Mouse (Mus musculus) thymus, adult 2 months (tissue): ENCODE measurements around the gene Map1s. TPM values are rescaled to one million over a fixed set of nuclear protein-coding genes. Genes with fewer than 3 reads are reported as not detected.

Experiments
- DNase-seq: peaks from one replicate; pipeline ENCODE4 v3.0.0; 2021
- H3K27ac ChIP-seq: fragments of 200-500 bp; 2 replicates; pipeline ENCODE4 v1.5.1; 2012; ENCODE audit warnings: low read length, control low read depth; ENCODE audit not compliant: control insufficient read depth, insufficient read depth
- H3K27me3 ChIP-seq: fragments of 200-500 bp; 2 replicates; pipeline ENCODE4 v1.6.1; 2012; ENCODE audit warnings: mild to moderate bottlenecking, low read length, moderate library complexity, mixed read lengths; ENCODE audit not compliant: control insufficient read depth, insufficient read depth
- H3K36me3 ChIP-seq: fragments of 200-500 bp; 2 replicates; pipeline ENCODE4 v1.6.1; 2012; ENCODE audit warnings: mild to moderate bottlenecking, low read length, moderate library complexity; ENCODE audit not compliant: control insufficient read depth, insufficient read depth
- H3K4me1 ChIP-seq: fragments of 200-500 bp; replicated peaks from 2 replicates; pipeline ENCODE4 v1.6.1; 2012; ENCODE audit warnings: low read length; ENCODE audit not compliant: control insufficient read depth, insufficient read depth
- H3K4me3 ChIP-seq: fragments of 200-500 bp; 2 replicates; pipeline ENCODE4 v1.5.1; 2012; ENCODE audit warnings: mild to moderate bottlenecking, low read length, control low read depth, moderate library complexity; ENCODE audit not compliant: control insufficient read depth, insufficient read depth
- CTCF ChIP-seq: fragments of 200-500 bp; IDR thresholded peaks from 2 replicates; pipeline ENCODE4 v1.5.1; 2012; ENCODE audit warnings: mild to moderate bottlenecking, control low read depth, low read length, moderate library complexity, borderline replicate concordance; ENCODE audit not compliant: control insufficient read depth, poor library complexity, insufficient read depth; ENCODE audit errors: extremely low read depth
- POLR2A ChIP-seq: fragments of 200-500 bp; IDR thresholded peaks from 2 replicates; pipeline ENCODE4 v1.6.1; 2012; ENCODE audit warnings: mild to moderate bottlenecking, low read length, control low read depth, moderate library complexity; ENCODE audit not compliant: control insufficient read depth, poor library complexity, insufficient read depth; ENCODE audit errors: extremely low read depth
- WGBS: fragments of 180-500 bp; shearing (Covaris S2); methylation state at CpG from one replicate; pipeline ENCODE4 v1.1.7; 2018; 5-methylcytosine and 5-hydroxymethylcytosine counted together
- polyA plus RNA-seq: library from polyadenylated mRNA; depleted of rRNA; stranded (reverse); fragments of >200 nt; gene quantifications from 2 replicates; pipeline ENCODE4 v1.2.3, GENCODE M21; 2012

The Map1s gene
- polyA plus RNA-seq, 1 experiment, result 145 TPM

DNA sequence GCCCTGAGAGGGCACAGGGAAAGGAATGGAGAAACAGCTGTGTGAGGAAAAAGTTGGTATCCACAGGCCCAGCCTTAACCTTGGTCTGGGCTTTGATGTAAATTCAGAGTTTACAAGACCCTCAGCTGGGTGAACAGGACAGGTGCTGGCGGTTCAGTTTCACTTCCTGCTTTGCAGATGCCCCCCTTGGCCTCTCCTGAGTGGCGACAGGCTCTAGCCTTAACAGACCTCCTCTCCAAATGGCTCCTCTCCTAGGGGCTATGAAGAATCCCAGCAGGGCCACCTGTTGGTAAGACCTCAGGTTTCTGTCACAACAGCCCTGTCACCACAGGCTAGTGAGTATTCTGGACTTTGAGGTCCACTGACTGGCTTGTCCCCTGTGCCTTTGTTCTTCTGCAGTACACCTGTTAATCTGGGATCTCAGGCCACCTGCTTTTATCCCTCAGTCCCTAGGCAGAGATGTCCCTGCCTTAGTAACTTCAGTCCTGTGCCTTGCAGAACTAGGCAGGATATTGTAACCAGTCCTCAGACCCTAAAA, 7.0 kb upstream of the Map1s start:
- Histone ChIP-seq H3K36me3 (peaks cover 14% of the 10 kb centered on the region), H3K27ac (no peak overlapping the region), H3K4me3 (no peak overlapping the region), H3K27me3 (no peaks in the 10 kb centered on the region), H3K4me1 (peaks cover 15% of the 10 kb centered on the region)
- TF ChIP-seq CTCF (no peak), POLR2A (no peak)
- DNase-seq, result no peak
- 18% methylated on average over 2 of the region's 2 CpGs for WGBS

GRCm38 (mm10) chr8:70899226-70899625, 6.5 kb upstream of the Map1s start:
- Histone ChIP-seq H3K4me3 (no peak overlapping the region), H3K27me3 (no peaks in the 10 kb centered on the region), H3K4me1 (peaks cover 15% of the 10 kb centered on the region), H3K36me3 (peaks cover 12% of the 10 kb centered on the region), H3K27ac (no peak overlapping the region)
- TF ChIP-seq CTCF, result no peak
- TF ChIP-seq POLR2A, result no peak
- no peak for DNase-seq
- WGBS, result 84% methylated on average over 2 of the region's 2 CpGs

- Histone ChIP-seq H3K27ac (no peak overlapping the region), H3K27me3 (no peaks in the 10 kb centered on the region), H3K36me3 (no peaks in the 10 kb centered on the region; the same call in 1 of the 2 replicates), H3K4me1 (peaks cover 19% of the 10 kb centered on the region), H3K4me3 (no peak overlapping the region)
- TF ChIP-seq POLR2A (no peak), CTCF (no peak)
- no peak for DNase-seq
- WGBS, result 85% methylated on average over 2 of the region's 2 CpGs
These were observed 4.8 kb upstream of the Map1s start for GRCm38 (mm10) chr8:70900872-70901387.

DNA sequence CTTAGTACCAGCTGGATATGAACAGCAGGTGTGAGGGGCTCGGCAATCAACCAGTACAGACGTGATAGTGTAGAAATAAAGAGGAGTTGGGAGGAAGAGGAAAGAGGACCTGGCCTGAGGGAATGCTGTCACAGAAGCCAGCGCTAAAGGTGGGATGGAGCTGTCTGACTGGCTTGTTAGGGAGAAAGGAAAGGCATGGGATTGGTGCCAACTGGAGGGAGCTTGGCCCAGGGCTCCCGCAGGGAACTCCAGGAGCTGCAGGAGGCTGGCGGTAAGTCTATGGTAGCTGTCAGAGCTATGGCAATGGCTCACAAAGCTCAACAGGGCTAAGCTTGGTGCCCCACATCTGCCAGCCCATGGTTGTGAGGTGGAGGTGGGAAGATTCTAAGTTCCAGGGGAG, 3.5 kb upstream of the Map1s start:
- H3K4me1 ChIP-seq, result peaks cover 18% of the 10 kb centered on the region
- TF ChIP-seq POLR2A (no peak), CTCF (no peak)
- 93% methylated on average over 5 of the region's 5 CpGs for WGBS
- H3K27me3 ChIP-seq, result no peaks in the 10 kb centered on the region
- no peak overlapping the region for H3K4me3 ChIP-seq
- no peak overlapping the region for H3K27ac ChIP-seq
- no peak for DNase-seq
- no peaks in the 10 kb centered on the region for H3K36me3 ChIP-seq

DNA sequence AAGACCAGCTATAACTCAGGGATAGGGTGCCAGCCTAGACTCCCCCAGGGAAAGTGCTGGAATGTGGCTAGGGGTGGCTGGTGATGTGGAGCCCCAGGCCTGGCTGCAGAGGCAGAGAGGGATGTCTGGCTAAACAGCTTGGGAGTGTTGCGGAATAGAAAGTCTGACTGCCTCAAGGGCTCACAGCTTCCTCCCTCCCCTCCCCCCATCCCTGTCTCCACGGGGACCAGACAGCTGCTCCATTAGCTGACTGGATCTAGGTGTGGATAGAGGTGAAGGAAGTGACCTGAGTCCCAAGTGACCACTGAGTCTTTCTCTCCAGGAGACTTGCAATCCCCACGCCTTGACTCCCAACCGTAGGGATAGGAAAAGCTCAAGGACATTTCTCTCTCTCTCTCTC, 2.6 kb upstream of the Map1s start:
- TF ChIP-seq POLR2A (no peak), CTCF (no peak)
- WGBS, result 83% methylated on average over 4 of the region's 4 CpGs
- H3K4me3 ChIP-seq, result no peak overlapping the region
- H3K27me3 ChIP-seq, result no peaks in the 10 kb centered on the region
- H3K36me3 ChIP-seq, result no peaks in the 10 kb centered on the region
- H3K27ac ChIP-seq, result no peak overlapping the region
- H3K4me1 ChIP-seq, result peaks cover 18% of the 10 kb centered on the region
- DNase-seq, result no peak

DNA sequence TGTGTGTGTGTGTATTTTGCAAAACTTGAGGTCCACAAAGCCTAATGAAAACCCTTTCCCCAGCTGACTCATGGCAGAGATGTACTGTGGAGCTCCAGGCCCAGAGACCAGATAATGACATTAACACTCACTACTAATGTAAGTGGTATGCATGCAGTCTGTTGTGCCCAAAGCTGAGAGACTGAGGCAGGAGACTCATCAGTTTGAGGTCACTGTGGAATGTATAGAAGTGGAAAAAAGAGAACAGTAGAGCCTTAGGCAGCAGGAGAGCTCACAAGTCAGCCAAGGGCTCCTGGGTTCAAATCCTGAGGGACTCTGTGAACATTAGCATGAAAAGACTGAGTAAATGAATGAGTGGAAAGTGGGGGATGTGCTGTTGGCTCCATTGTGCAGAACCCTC, 2.1 kb upstream of the Map1s start:
- Histone ChIP-seq H3K27me3 (no peaks in the 10 kb centered on the region), H3K27ac (no peak overlapping the region), H3K4me1 (peaks cover 13% of the 10 kb centered on the region), H3K4me3 (no peak overlapping the region), H3K36me3 (no peaks in the 10 kb centered on the region)
- DNase-seq, result no peak
- TF ChIP-seq POLR2A (no peak), CTCF (no peak)

- Histone ChIP-seq H3K36me3 (no peaks in the 10 kb centered on the region), H3K4me3 (no peak overlapping the region), H3K27ac (no peak overlapping the region), H3K4me1 (peaks cover 10% of the 10 kb centered on the region), H3K27me3 (no peaks in the 10 kb centered on the region)
- no peak for DNase-seq
- 35% methylated on average over 4 of the region's 4 CpGs for WGBS
- no peak for TF ChIP-seq CTCF
- no peak for TF ChIP-seq POLR2A
These were observed 1.2 kb upstream of the Map1s start for GRCm38 (mm10) chr8:70904532-70904931.
